ENCODE assay signal across 8 mouse cellular contexts in genomic region chr4:148952328-148953222, GRCm38 (mm10).
DNase-seq lines count a peak whose midpoint lies in the region; ATAC-seq and TF ChIP-seq lines count a peak whose summit lies in the region.

No protein-coding gene starts in this region.

- H3K4me3 ChIP-seq in kidney, embryonic 16.5 days (ENCODE audit: low read length) = peak overlapping the region; percentile 37
- peak overlapping the region; percentile 39 for H3K4me3 ChIP-seq in embryonic facial prominence, embryonic 11.5 days (ENCODE audit: low read depth, low read length)
- H3K4me3 ChIP-seq in hindbrain, embryonic 14.5 days (replicated peaks; ENCODE audit: low read length) = peak overlapping the region; percentile 37
- peak overlapping the region; percentile 44 for H3K4me3 ChIP-seq in midbrain, postnatal 0 days (ENCODE audit: low read depth, low read length)

- peaks cover 32% of the 10 kb centered on the region for H3K27me3 ChIP-seq in kidney, embryonic 16.5 days (ENCODE audit: insufficient read depth, low read length)
- peaks cover 44% of the 10 kb centered on the region for H3K27me3 ChIP-seq in embryonic facial prominence, embryonic 11.5 days (ENCODE audit: control insufficient read depth, insufficient read depth, low read length)
- H3K27me3 ChIP-seq in hindbrain, embryonic 14.5 days (ENCODE audit: control insufficient read depth, insufficient read depth, low read length) = peaks cover 57% of the 10 kb centered on the region
- peaks cover 6% of the 10 kb centered on the region; the same call in 1 of the 2 replicates for H3K27me3 ChIP-seq in midbrain, postnatal 0 days (ENCODE audit: insufficient read depth, low read length)

- peak; percentile 5; the same call in 1 of the 2 replicates for TF ChIP-seq CTCF in midbrain, postnatal 0 days (IDR thresholded peaks at IDR 0.05)

- no peak for ATAC-seq in kidney, embryonic 16.5 days (ENCODE audit: low FRiP score, low TSS enrichment)
- peak; percentile 44; the same call in 1 of the 2 replicates for ATAC-seq in embryonic facial prominence, embryonic 11.5 days (replicated peaks; ENCODE audit: insufficient number of reproducible peaks, low FRiP score, low TSS enrichment, low read depth)
- ATAC-seq in hindbrain, embryonic 14.5 days (ENCODE audit: low FRiP score) = peak; percentile 31; the same call in 1 of the 2 replicates
- ATAC-seq in midbrain, postnatal 0 days (ENCODE audit: low FRiP score) = peak; percentile 33

- no peaks in the 10 kb centered on the region for H3K9me3 ChIP-seq in kidney, embryonic 16.5 days (ENCODE audit: low read length)
- H3K9me3 ChIP-seq in embryonic facial prominence, embryonic 11.5 days (replicated peaks; ENCODE audit: control insufficient read depth, low read length) = no peaks in the 10 kb centered on the region
- H3K9me3 ChIP-seq in hindbrain, embryonic 14.5 days (ENCODE audit: control insufficient read depth, low read length) = no peaks in the 10 kb centered on the region
- H3K9me3 ChIP-seq in midbrain, postnatal 0 days (ENCODE audit: low read length) = no peaks in the 10 kb centered on the region

- H3K9ac ChIP-seq in kidney, embryonic 16.5 days (replicated peaks; ENCODE audit: low read length) = peak overlapping the region; percentile 18
- peak overlapping the region; percentile 41 for H3K9ac ChIP-seq in embryonic facial prominence, embryonic 11.5 days (replicated peaks; ENCODE audit: low read length)
- H3K9ac ChIP-seq in hindbrain, embryonic 14.5 days = peak overlapping the region; percentile 63
- peak overlapping the region; percentile 60 for H3K9ac ChIP-seq in midbrain, postnatal 0 days (replicated peaks; ENCODE audit: low read length, poor library complexity, severe bottlenecking)

- no peak overlapping the region for H3K27ac ChIP-seq in kidney, embryonic 16.5 days (ENCODE audit: low read length)
- H3K27ac ChIP-seq in embryonic facial prominence, embryonic 11.5 days (replicated peaks; ENCODE audit: low read depth, low read length) = no peak overlapping the region
- H3K27ac ChIP-seq in hindbrain, embryonic 14.5 days = no peak overlapping the region
- H3K27ac ChIP-seq in midbrain, postnatal 0 days (ENCODE audit: low read depth, low read length) = no peak overlapping the region

- WGBS in kidney, embryonic 16.5 days = 7% methylated on average over 62 of the region's 69 CpGs
- 2% methylated on average over 69 of the region's 69 CpGs for WGBS in embryonic facial prominence, embryonic 11.5 days
- 9% methylated on average over 67 of the region's 69 CpGs for whole genome bisulfite sequencing in hindbrain, embryonic 14.5 days
- WGBS in midbrain, postnatal 0 days = 5% methylated on average over 57 of the region's 69 CpGs

- no peak for DNase-seq in kidney, postnatal 36 days
- DNase-seq in embryonic facial prominence, embryonic 11.5 days (ENCODE audit: low spot score) = peak; percentile 27
- no peak for DNase-seq in hindbrain, embryonic 14.5 days (ENCODE audit: low spot score)
- DNase-seq in midbrain, postnatal 0 days (ENCODE audit: low spot score) = no peak
- DNase-seq in cerebellum, adult 8-10 months = no peak
- no peak for DNase-seq in c-Kit-positive CD71-positive TER-119-positive erythroid progenitor cells, embryonic 14.5 days (ENCODE audit: low spot score)
- no peak for DNase-seq in gastrocnemius, adult 8-10 months (ENCODE audit: low spot score in 2 of 2)

- H3K36me3 ChIP-seq in kidney, embryonic 16.5 days (ENCODE audit: insufficient read depth, low read length) = no peaks in the 10 kb centered on the region
- H3K36me3 ChIP-seq in embryonic facial prominence, embryonic 11.5 days (replicated peaks; ENCODE audit: control insufficient read depth, insufficient read depth, low read depth, low read length) = no peaks in the 10 kb centered on the region
- no peaks in the 10 kb centered on the region for H3K36me3 ChIP-seq in hindbrain, embryonic 14.5 days (replicated peaks; ENCODE audit: control insufficient read depth, insufficient read depth)
- no peaks in the 10 kb centered on the region for H3K36me3 ChIP-seq in midbrain, postnatal 0 days (ENCODE audit: insufficient read depth, low read length)

- peaks cover 41% of the 10 kb centered on the region for H3K4me1 ChIP-seq in kidney, embryonic 16.5 days (ENCODE audit: insufficient read depth, low read length)
- peaks cover 21% of the 10 kb centered on the region for H3K4me1 ChIP-seq in embryonic facial prominence, embryonic 11.5 days (ENCODE audit: control insufficient read depth, insufficient read depth, low read length)
- peaks cover 29% of the 10 kb centered on the region for H3K4me1 ChIP-seq in hindbrain, embryonic 14.5 days (replicated peaks; ENCODE audit: control insufficient read depth, insufficient read depth, low read length)
- H3K4me1 ChIP-seq in midbrain, postnatal 0 days (ENCODE audit: insufficient read depth, low read length) = peaks cover 8% of the 10 kb centered on the region

- peak overlapping the region; percentile 58 for H3K4me2 ChIP-seq in kidney, embryonic 16.5 days (replicated peaks; ENCODE audit: low read depth, low read length)
- H3K4me2 ChIP-seq in embryonic facial prominence, embryonic 11.5 days (ENCODE audit: low read depth, low read length) = peak overlapping the region; percentile 79
- peak overlapping the region; percentile 80 for H3K4me2 ChIP-seq in hindbrain, embryonic 14.5 days (replicated peaks)
- peak overlapping the region; percentile 64 for H3K4me2 ChIP-seq in midbrain, postnatal 0 days (ENCODE audit: low read depth, low read length, poor library complexity, severe bottlenecking)
